Mouse (Mus musculus) liver, embryonic 12.5 days (tissue): ENCODE measurements around the gene Gmnc. TPM values are rescaled to one million over a fixed set of nuclear protein-coding genes. Genes with fewer than 3 reads are reported as not detected.

Source experiments
- ATAC-seq: fragments of 200-750 bp; cut with Nextera tagmentation; 2 replicates; pipeline ENCODE4 v1.8.0; 2017; ENCODE audit warnings: moderate number of reproducible peaks, mild to moderate bottlenecking, moderate library complexity
- H3K27ac ChIP-seq: fragments of 300-500 bp; sonication (generic); 2 replicates; pipeline ENCODE4 v1.5.1; 2016; ENCODE audit warnings: mild to moderate bottlenecking
- H3K27me3 ChIP-seq: fragments of 300-500 bp; sonication (generic); replicated peaks from 2 replicates; pipeline ENCODE4 v1.6.1; 2016; ENCODE audit warnings: mild to moderate bottlenecking, moderate library complexity
- H3K36me3 ChIP-seq: fragments of 300-500 bp; sonication (generic); 2 replicates; pipeline ENCODE4 v1.6.1; 2016; ENCODE audit warnings: mild to moderate bottlenecking, moderate library complexity
- H3K4me1 ChIP-seq: fragments of 300-500 bp; sonication (generic); 2 replicates; pipeline ENCODE4 v1.6.1; 2016
- H3K4me2 ChIP-seq: fragments of 300-500 bp; sonication (generic); 2 replicates; pipeline ENCODE4 v1.6.1; 2016; ENCODE audit warnings: mild to moderate bottlenecking, moderate library complexity
- H3K4me3 ChIP-seq: fragments of 300-500 bp; sonication (generic); 2 replicates; pipeline ENCODE4 v1.5.1; 2016; ENCODE audit warnings: mild to moderate bottlenecking, moderate library complexity
- H3K9ac ChIP-seq: fragments of 300-500 bp; sonication (generic); 2 replicates; pipeline ENCODE4 v1.6.1; 2016; ENCODE audit warnings: mild to moderate bottlenecking, moderate library complexity
- H3K9me3 ChIP-seq: fragments of 300-500 bp; sonication (generic); replicated peaks from 2 replicates; pipeline ENCODE4 v1.6.1; 2016; ENCODE audit warnings: mild to moderate bottlenecking, moderate library complexity
- WGBS: fragments of 180-500 bp; shearing (Covaris S2); methylation state at CpG from one replicate; pipeline ENCODE4 v1.1.7; 2016; ENCODE audit not compliant: insufficient replicate concordance; 5-methylcytosine and 5-hydroxymethylcytosine counted together
- polyA plus RNA-seq: library from polyadenylated mRNA; unstranded; fragments of >200 nt; fragmentation: Nextera tagmentation; extraction: Ambion mirVana; gene quantifications from 2 replicates; pipeline ENCODE4 v1.2.1, GENCODE M21; 2016

Gene Gmnc
- polyA plus RNA-seq: not detected in 2 replicates

GRCm38 (mm10) chr16:26991477-26992300 is at the start of gene Gmnc:
Gene Gmnc (minus strand): TSS chr16:26991652.
- H3K4me2 ChIP-seq: no peak within 1 kb of the TSS
- ATAC-seq: no peak
- H3K4me3 ChIP-seq: no peak within 1 kb of the TSS
- no peaks in the 10 kb centered on the region for H3K27me3 ChIP-seq
- H3K27ac ChIP-seq: no peak within 1 kb of the TSS
- H3K36me3 ChIP-seq: no peaks in the 10 kb centered on the region
- H3K9me3 ChIP-seq: no peaks in the 10 kb centered on the region
- no peak within 1 kb of the TSS for H3K9ac ChIP-seq
- 46% methylated on average over 13 of the region's 13 CpGs for WGBS
- H3K4me1 ChIP-seq: no peaks in the 10 kb centered on the region

- no peaks in the 10 kb centered on the region for H3K36me3 ChIP-seq
- H3K4me3 ChIP-seq: no peak overlapping the region
- H3K9me3 ChIP-seq: no peaks in the 10 kb centered on the region
- no peaks in the 10 kb centered on the region for H3K4me1 ChIP-seq
- ATAC-seq: no peak
- WGBS: 45% methylated on average over 2 of the region's 2 CpGs
- H3K9ac ChIP-seq: no peak overlapping the region
- H3K27me3 ChIP-seq: no peaks in the 10 kb centered on the region
- H3K4me2 ChIP-seq: no peak overlapping the region
- H3K27ac ChIP-seq: no peak overlapping the region
Measured at GRCm38 (mm10) chr16:27027281-27027680, 35.8 kb upstream of the Gmnc start.

GRCm38 (mm10) chr16:27026226-27026625 is 34.8 kb upstream of the Gmnc start:
- Histone ChIP-seq H3K4me2 (no peak overlapping the region), H3K4me3 (no peak overlapping the region), H3K4me1 (no peaks in the 10 kb centered on the region), H3K27ac (no peak overlapping the region), H3K36me3 (no peaks in the 10 kb centered on the region), H3K9ac (no peak overlapping the region), H3K9me3 (no peaks in the 10 kb centered on the region), H3K27me3 (no peaks in the 10 kb centered on the region)
- WGBS: 61% methylated on average over 4 of the region's 4 CpGs
- no peak for ATAC-seq

- H3K4me3 ChIP-seq: no peak overlapping the region
- H3K9me3 ChIP-seq: no peaks in the 10 kb centered on the region
- H3K36me3 ChIP-seq: no peaks in the 10 kb centered on the region
- WGBS: 65% methylated on average over 2 of the region's 2 CpGs
- H3K9ac ChIP-seq: no peak overlapping the region
- H3K27me3 ChIP-seq: no peaks in the 10 kb centered on the region
- no peak overlapping the region for H3K27ac ChIP-seq
- ATAC-seq: no peak
- no peak overlapping the region for H3K4me2 ChIP-seq
- no peaks in the 10 kb centered on the region for H3K4me1 ChIP-seq
Measured at GRCm38 (mm10) chr16:27022746-27023145, 31.3 kb upstream of the Gmnc start.

- no peak for ATAC-seq
- no peaks in the 10 kb centered on the region for H3K36me3 ChIP-seq
- WGBS: 37% methylated on average over 4 of the region's 4 CpGs
- H3K9me3 ChIP-seq: no peaks in the 10 kb centered on the region
- no peak overlapping the region for H3K9ac ChIP-seq
- H3K4me1 ChIP-seq: no peaks in the 10 kb centered on the region
- H3K27ac ChIP-seq: no peak overlapping the region
- no peaks in the 10 kb centered on the region for H3K27me3 ChIP-seq
- H3K4me2 ChIP-seq: no peak overlapping the region
- no peak overlapping the region for H3K4me3 ChIP-seq
Measured at GRCm38 (mm10) chr16:27017309-27017708, 25.9 kb upstream of the Gmnc start.

- Histone ChIP-seq H3K4me2 (no peak overlapping the region), H3K4me1 (no peaks in the 10 kb centered on the region), H3K4me3 (no peak overlapping the region), H3K27me3 (no peaks in the 10 kb centered on the region), H3K27ac (no peak overlapping the region), H3K9me3 (no peaks in the 10 kb centered on the region), H3K36me3 (no peaks in the 10 kb centered on the region), H3K9ac (no peak overlapping the region)
- 59% methylated on average over 1 of the region's 1 CpGs for WGBS
- no peak for ATAC-seq
Measured at GRCm38 (mm10) chr16:27002714-27003113, 11.3 kb upstream of the Gmnc start.

- H3K9ac ChIP-seq: no peak overlapping the region
- H3K4me3 ChIP-seq: no peak overlapping the region
- H3K4me2 ChIP-seq: no peak overlapping the region
- ATAC-seq: no peak
- no peaks in the 10 kb centered on the region for H3K36me3 ChIP-seq
- H3K9me3 ChIP-seq: no peaks in the 10 kb centered on the region
- WGBS: 12% methylated on average over 2 of the region's 2 CpGs
- H3K27me3 ChIP-seq: no peaks in the 10 kb centered on the region
- no peak overlapping the region for H3K27ac ChIP-seq
- H3K4me1 ChIP-seq: no peaks in the 10 kb centered on the region
Measured at GRCm38 (mm10) chr16:26999563-26999962, 8.1 kb upstream of the Gmnc start.

GRCm38 (mm10) chr16:26989415-26990315 is 1.8 kb downstream of the Gmnc start:
- WGBS: 64% methylated on average over 19 of the region's 19 CpGs
- H3K36me3 ChIP-seq: no peaks in the 10 kb centered on the region
- H3K4me2 ChIP-seq: no peak overlapping the region
- ATAC-seq: no peak
- H3K4me3 ChIP-seq: no peak overlapping the region
- H3K4me1 ChIP-seq: no peaks in the 10 kb centered on the region
- no peak overlapping the region for H3K27ac ChIP-seq
- no peaks in the 10 kb centered on the region for H3K27me3 ChIP-seq
- H3K9me3 ChIP-seq: no peaks in the 10 kb centered on the region
- no peak overlapping the region for H3K9ac ChIP-seq

GRCm38 (mm10) chr16:26988188-26988587 is 3.3 kb downstream of the Gmnc start:
- no peak for ATAC-seq
- H3K27ac ChIP-seq: no peak overlapping the region
- H3K9me3 ChIP-seq: no peaks in the 10 kb centered on the region
- no peak overlapping the region for H3K4me3 ChIP-seq
- 66% methylated on average over 1 of the region's 1 CpGs for WGBS
- H3K9ac ChIP-seq: no peak overlapping the region
- no peaks in the 10 kb centered on the region for H3K36me3 ChIP-seq
- no peaks in the 10 kb centered on the region for H3K4me1 ChIP-seq
- no peaks in the 10 kb centered on the region for H3K27me3 ChIP-seq
- H3K4me2 ChIP-seq: no peak overlapping the region

GRCm38 (mm10) chr16:26985796-26986195 is 5.7 kb downstream of the Gmnc start:
- no peak overlapping the region for H3K4me3 ChIP-seq
- H3K27ac ChIP-seq: no peak overlapping the region
- ATAC-seq: no peak
- no peaks in the 10 kb centered on the region for H3K9me3 ChIP-seq
- no peak overlapping the region for H3K9ac ChIP-seq
- H3K4me2 ChIP-seq: no peak overlapping the region
- no peaks in the 10 kb centered on the region for H3K4me1 ChIP-seq
- whole genome bisulfite sequencing: 73% methylated on average over 1 of the region's 1 CpGs
- H3K27me3 ChIP-seq: no peaks in the 10 kb centered on the region
- H3K36me3 ChIP-seq: no peaks in the 10 kb centered on the region

- no peaks in the 10 kb centered on the region for H3K9me3 ChIP-seq
- 31% methylated on average over 3 of the region's 3 CpGs for WGBS
- no peak overlapping the region for H3K27ac ChIP-seq
- no peak for ATAC-seq
- no peak overlapping the region for H3K4me3 ChIP-seq
- H3K4me2 ChIP-seq: no peak overlapping the region
- no peaks in the 10 kb centered on the region for H3K36me3 ChIP-seq
- H3K4me1 ChIP-seq: no peaks in the 10 kb centered on the region
- H3K27me3 ChIP-seq: no peaks in the 10 kb centered on the region
- H3K9ac ChIP-seq: no peak overlapping the region
Measured at GRCm38 (mm10) chr16:26982112-26982511, 9.3 kb downstream of the Gmnc start.

- Histone ChIP-seq H3K27me3 (peaks cover 20% of the 10 kb centered on the region), H3K27ac (no peak overlapping the region), H3K4me3 (peak overlapping the region; percentile 11; the same call in 1 of the 2 replicates), H3K36me3 (no peaks in the 10 kb centered on the region), H3K4me1 (no peaks in the 10 kb centered on the region), H3K9me3 (no peaks in the 10 kb centered on the region), H3K9ac (no peak overlapping the region), H3K4me2 (peak overlapping the region; percentile 46)
- no peak for ATAC-seq
- WGBS: 4% methylated on average over 28 of the region's 28 CpGs
Measured at GRCm38 (mm10) chr16:26967967-26968366, 23.5 kb downstream of the Gmnc start.
